Mouse (Mus musculus): Measurements from ENCODE around the gene Txnrd1.

Gene Txnrd1

DNA sequence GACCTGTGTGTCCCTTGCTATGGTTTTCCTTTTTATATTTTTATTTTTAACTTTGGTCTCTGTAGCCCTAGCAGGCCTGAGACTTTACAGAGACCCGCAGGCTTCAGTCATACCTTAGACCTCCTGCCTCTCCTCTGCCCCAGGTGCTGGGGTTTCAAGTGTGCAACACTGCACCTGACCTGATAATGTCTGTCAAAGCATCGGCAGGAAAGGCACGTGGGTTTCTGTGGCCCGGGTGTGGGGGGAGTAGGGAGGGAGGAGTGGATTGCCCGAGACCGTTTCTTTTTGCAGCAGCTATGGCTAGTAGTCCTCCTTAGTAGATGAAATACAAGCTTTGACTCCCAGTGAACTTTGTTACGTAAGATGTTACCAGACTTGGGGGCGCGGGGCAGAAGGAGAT lies 15.8 kb upstream of the Txnrd1 start:
- DNase-seq (ENCODE audit: low read depth) = no peak

GRCm38 (mm10) chr10:82818661-82819060 lies 15.1 kb upstream of the Txnrd1 start:
- no peak for DNase-seq (ENCODE audit: low read depth)

DNA sequence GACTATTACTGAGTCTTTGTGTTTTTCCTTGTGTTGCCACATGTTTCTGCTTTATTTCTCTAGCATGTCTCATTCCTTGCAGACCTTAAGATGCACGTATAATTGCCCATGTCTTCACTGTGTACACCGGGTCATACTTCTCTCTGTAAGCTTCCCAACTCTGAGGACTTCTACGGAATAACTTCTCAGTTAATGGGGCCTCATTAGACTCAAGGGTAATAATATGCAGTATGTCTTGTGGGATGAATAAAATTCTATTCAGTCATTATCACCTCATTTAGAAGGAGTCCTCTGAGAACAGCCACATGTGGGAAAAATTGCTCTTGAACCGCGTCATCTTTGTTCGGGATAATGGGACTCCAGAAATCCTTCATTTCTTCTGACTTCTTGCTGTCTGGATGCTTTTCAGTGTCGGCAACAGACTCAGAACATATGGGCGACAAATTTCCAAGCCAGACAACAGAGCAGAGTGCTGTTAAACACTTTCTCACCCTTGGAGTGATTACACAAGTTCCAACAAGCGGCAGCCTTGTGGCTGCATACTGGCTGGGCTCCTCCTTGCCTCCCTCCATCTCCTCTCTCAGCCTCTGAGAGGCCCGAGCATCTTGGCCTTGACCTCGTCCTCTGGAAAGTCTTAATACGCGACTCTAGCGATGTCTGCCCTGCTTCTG lies 10.5 kb upstream of the Txnrd1 start:
- DNase-seq (ENCODE audit: low read depth) = no peak

GRCm38 (mm10) chr10:82823779-82824177 lies 10.0 kb upstream of the Txnrd1 start:
- DNase-seq (ENCODE audit: low read depth) = no peak

GRCm38 (mm10) chr10:82824541-82824940 lies 9.2 kb upstream of the Txnrd1 start:
- no peak for DNase-seq (ENCODE audit: low read depth)

DNA sequence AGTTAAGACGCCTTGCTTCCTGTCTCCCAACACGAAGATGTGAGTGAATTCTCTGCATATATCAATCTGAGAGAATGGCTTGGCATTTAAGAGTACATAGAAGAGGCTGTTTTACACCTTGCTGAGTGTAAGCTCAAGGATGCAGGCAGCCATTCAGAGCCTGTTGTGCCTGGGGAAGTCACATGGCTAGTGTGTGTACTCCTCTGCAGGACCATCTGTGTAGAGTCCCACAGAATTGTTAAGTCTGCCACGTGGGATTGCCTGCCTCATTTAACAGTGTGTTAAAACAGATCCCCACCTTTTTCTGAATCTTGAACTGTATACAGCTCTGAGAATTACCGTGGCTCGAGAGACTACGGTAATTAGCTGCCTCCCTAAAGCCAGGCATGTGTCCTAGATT lies 7.2 kb upstream of the Txnrd1 start:
- DNase-seq (ENCODE audit: low read depth) = no peak

- DNase-seq (ENCODE audit: low read depth) = no peak
Observed at GRCm38 (mm10) chr10:82835898-82836297, 2.1 kb downstream of the Txnrd1 start.

GRCm38 (mm10) chr10:82838390-82838789 lies 4.6 kb downstream of the Txnrd1 start:
- DNase-seq (ENCODE audit: low read depth) = no peak

- DNase-seq (ENCODE audit: low read depth) = no peak
Observed at GRCm38 (mm10) chr10:82844090-82844489, 10.3 kb downstream of the Txnrd1 start.

DNA sequence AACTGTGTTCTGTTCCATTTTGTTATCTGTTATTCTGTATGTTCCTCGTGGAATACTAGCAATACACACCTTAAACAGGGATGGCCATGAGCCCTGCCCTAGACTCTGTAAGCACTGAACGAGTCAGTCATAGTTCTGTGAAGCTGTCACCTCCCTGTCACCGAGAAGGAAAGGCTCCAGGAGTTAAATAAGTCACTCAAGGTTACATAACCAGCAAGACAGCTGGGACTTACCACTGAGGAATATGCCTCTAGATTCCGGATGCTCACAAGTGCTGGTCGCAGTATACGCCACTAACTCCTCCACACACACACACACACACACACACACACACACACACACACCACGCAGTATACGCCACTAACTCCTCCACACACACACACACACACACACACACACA lies 11.0 kb downstream of the Txnrd1 start:
- no peak for DNase-seq (ENCODE audit: low read depth)

DNA sequence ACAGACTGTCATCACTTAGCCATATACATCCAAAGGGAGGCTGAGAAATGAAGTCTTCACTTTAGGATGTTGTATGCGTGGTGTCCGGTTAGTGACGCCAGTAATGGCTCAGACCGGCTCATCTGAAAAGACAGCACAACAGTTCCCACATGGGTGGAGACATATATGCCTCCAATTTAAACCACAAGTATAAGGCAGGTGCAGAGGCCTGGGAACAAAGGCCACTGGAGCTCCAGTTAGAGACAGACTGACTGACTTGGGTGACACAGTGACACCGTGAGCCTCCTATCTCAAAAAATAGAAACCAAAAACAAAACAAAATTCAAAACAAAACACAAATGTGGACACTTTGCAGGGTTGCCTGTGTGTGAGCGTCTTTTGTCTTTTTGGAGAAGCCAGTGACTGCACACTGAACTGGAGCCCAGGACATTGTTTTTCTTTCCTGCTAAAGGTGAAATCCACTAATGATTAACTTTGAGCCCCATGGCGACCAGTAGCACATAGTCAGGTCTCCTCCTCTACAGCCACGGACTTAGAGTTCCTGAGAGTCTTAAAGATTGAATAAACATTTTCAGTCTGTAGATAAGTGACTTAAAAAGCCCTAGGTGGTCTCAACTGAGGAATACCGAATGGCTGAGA lies 14.2 kb downstream of the Txnrd1 start:
- DNase-seq (ENCODE audit: low read depth) = no peak

- DNase-seq (ENCODE audit: low read depth) = no peak
Observed at GRCm38 (mm10) chr10:82849686-82850353, 16.1 kb downstream of the Txnrd1 start.

GRCm38 (mm10) chr10:82850354-82850752 lies 16.6 kb downstream of the Txnrd1 start:
- DNase-seq (ENCODE audit: low read depth) = no peak

GRCm38 (mm10) chr10:82851751-82852150 lies 18.0 kb downstream of the Txnrd1 start:
- DNase-seq (ENCODE audit: low read depth) = no peak

DNA sequence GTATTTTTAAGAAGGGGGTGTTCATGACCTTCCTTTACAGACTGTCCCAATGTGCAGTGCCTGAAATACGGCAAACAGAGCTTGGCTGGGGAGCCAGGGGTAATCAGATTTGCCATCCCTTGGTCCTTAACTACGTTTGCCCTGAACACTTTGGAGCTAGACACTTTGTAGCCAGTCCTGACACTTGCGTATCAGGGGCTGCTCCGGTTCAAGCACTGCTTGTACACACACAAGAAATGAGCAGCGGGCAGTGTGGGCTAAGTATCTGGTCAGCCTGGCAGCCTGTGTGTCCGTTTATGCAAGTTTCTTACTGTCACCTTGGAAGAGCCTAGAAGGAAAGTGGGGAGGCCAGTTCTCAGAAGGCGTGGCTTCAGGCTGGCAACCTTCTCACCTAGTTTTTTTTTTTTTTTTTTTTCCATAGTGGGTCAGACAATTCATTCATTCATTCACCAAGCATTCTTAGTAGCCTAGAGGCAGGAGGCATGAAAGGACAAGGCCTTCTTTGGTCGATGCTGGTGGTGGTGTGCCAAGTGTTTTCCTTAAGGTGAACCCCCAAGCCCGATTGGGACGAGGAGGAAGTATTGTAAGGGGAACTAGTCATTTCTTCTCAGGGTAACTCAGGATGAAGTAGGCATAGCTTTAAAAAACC lies 24.4 kb downstream of the Txnrd1 start:
- no peak for DNase-seq (ENCODE audit: low read depth)

GRCm38 (mm10) chr10:82858691-82859532 lies 25.2 kb downstream of the Txnrd1 start:
- DNase-seq (ENCODE audit: low read depth) = peak; percentile 89

DNA sequence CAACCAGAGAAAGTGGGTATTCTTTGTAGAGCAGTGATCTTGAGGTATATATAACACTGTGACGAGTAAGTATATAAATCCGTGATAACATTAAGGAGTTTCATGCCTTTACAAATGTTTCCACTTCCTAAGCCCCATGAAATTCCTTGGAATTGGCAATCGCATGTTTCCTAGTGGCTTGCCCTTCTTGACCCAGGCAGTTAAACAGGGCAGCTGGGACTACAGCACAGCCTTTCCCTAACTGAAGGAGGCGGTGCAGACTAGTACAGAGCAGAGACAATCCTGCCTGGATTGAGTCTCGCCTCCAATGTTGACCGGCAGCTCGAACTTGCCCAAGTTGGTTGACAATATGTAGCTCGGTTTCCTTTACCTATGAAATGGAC lies 25.8 kb downstream of the Txnrd1 start:
- peak; percentile 57 for DNase-seq (ENCODE audit: low read depth)

GRCm38 (mm10) chr10:82860181-82860928 lies 26.6 kb downstream of the Txnrd1 start:
- DNase-seq (ENCODE audit: low read depth) = peak; percentile 72

DNA sequence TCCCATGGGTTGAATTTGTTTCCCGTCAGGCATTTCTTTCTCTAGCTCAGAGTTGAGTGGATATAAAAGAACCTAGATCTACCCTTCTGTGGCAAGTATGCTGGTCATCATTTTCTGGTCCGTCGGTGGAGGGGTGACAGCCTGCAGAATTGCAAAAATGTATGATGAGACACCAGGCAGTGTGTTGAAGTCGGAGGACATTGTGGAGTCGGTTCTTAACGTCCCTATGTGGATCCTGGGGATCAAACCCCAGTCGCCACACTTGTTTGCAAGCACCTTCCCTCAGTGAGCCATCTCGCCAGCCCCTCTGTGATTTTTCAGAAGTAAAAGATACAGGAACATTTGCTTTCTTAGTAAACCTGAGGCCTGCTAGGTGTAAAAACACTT lies 27.2 kb downstream of the Txnrd1 start:
- DNase-seq (ENCODE audit: low read depth) = no peak

- no peak for DNase-seq (ENCODE audit: low read depth)
Observed at GRCm38 (mm10) chr10:82863106-82863680, 29.4 kb downstream of the Txnrd1 start.

- DNase-seq (ENCODE audit: low read depth) = no peak
Observed at GRCm38 (mm10) chr10:82863827-82864226, 30.1 kb downstream of the Txnrd1 start.

Data from c-Kit-positive CD71-positive TER-119-negative erythroid progenitor cells, embryonic 14.5 days (primary cell).